Mouse (Mus musculus) midbrain, embryonic 15.5 days (tissue): ENCODE results near the gene Gm10203. TPM values are rescaled to one million over a fixed set of nuclear protein-coding genes. Genes with fewer than 3 reads are reported as not detected.
"Not testable (repeated sequence)": the region's sequence is repeated elsewhere in the genome, so short reads cannot be mapped to it uniquely, and the experiment has no call there.

Source experiments
- ATAC-seq: fragments of 200-750 bp; cut with Nextera tagmentation; replicated peaks from 2 replicates; pipeline ENCODE4 v1.8.0; 2017; ENCODE audit warnings: moderate TSS enrichment
- H3K27ac ChIP-seq: fragments of 300-500 bp; sonication (generic); 2 replicates; pipeline ENCODE4 v1.5.1; 2015; ENCODE audit warnings: mild to moderate bottlenecking, inconsistent platforms
- H3K27me3 ChIP-seq: fragments of 300-500 bp; sonication (generic); replicated peaks from 2 replicates; pipeline ENCODE4 v1.6.1; 2015; ENCODE audit warnings: inconsistent platforms
- H3K36me3 ChIP-seq: fragments of 300-500 bp; sonication (generic); replicated peaks from 2 replicates; pipeline ENCODE4 v1.6.1; 2015; ENCODE audit warnings: inconsistent platforms
- H3K4me1 ChIP-seq: fragments of 300-500 bp; sonication (generic); 2 replicates; pipeline ENCODE4 v1.6.1; 2015; ENCODE audit warnings: inconsistent platforms
- H3K4me2 ChIP-seq: fragments of 300-500 bp; sonication (generic); 2 replicates; pipeline ENCODE4 v1.6.1; 2015; ENCODE audit warnings: inconsistent platforms, mild to moderate bottlenecking, moderate library complexity
- H3K4me3 ChIP-seq: fragments of 300-500 bp; sonication (generic); 2 replicates; pipeline ENCODE4 v1.5.1; 2015; ENCODE audit warnings: mild to moderate bottlenecking, inconsistent platforms
- H3K9ac ChIP-seq: fragments of 300-500 bp; sonication (generic); 2 replicates; pipeline ENCODE4 v1.6.1; 2015; ENCODE audit warnings: mild to moderate bottlenecking, inconsistent platforms
- H3K9me3 ChIP-seq: fragments of 300-500 bp; sonication (generic); 2 replicates; pipeline ENCODE4 v1.6.1; 2016; ENCODE audit warnings: inconsistent platforms
- WGBS: fragments of 180-500 bp; shearing (Covaris S2); methylation state at CpG from one replicate; pipeline ENCODE4 v1.1.7; 2015; ENCODE audit warnings: mixed read lengths; 5-methylcytosine and 5-hydroxymethylcytosine counted together
- polyA plus RNA-seq: library from polyadenylated mRNA; unstranded; fragments of >200 nt; fragmentation: Nextera tagmentation; extraction: Ambion mirVana; gene quantifications from 2 replicates; pipeline ENCODE4 v1.2.1, GENCODE M21; 2015

Gm10203 gene
- polyA plus RNA-seq, 1 experiment from 2014 or later = not detected

- peaks cover 34% of the 10 kb centered on the region for H3K36me3 ChIP-seq
- not testable (repeated sequence) for H3K27me3 ChIP-seq, H3K4me2 ChIP-seq, ATAC-seq, H3K4me3 ChIP-seq, H3K4me1 ChIP-seq, H3K9me3 ChIP-seq, H3K9ac ChIP-seq, H3K27ac ChIP-seq
- WGBS = 96% methylated on average over 4 of the region's 4 CpGs
These were observed 40.0 kb downstream of the Gm10203 start for GRCm38 (mm10) chr6:149169965-149170364.

- Histone ChIP-seq H3K36me3 (peaks cover 39% of the 10 kb centered on the region), H3K27me3 (no peaks in the 10 kb centered on the region), H3K4me2 (no peak overlapping the region), H3K4me3 (no peak overlapping the region), H3K4me1 (no peaks in the 10 kb centered on the region), H3K9me3 (peaks cover 8% of the 10 kb centered on the region; the same call in 1 of the 2 replicates), H3K9ac (no peak overlapping the region), H3K27ac (no peak overlapping the region)
- WGBS = 81% methylated on average over 4 of the region's 4 CpGs
- no peak for ATAC-seq
These were observed 44.1 kb downstream of the Gm10203 start for GRCm38 (mm10) chr6:149173831-149174625.

GRCm38 (mm10) chr6:149174932-149175570 lies 45.1 kb downstream of the Gm10203 start:
- 86% methylated on average over 3 of the region's 3 CpGs for WGBS
- no peak for ATAC-seq

GRCm38 (mm10) chr6:149179064-149179463 lies 49.1 kb downstream of the Gm10203 start:
- H3K4me2 ChIP-seq = no peak overlapping the region
- H3K27ac ChIP-seq = no peak overlapping the region
- H3K4me3 ChIP-seq = no peak overlapping the region
- peaks cover 8% of the 10 kb centered on the region; the same call in 1 of the 2 replicates for H3K9me3 ChIP-seq
- no peak for ATAC-seq
- no peak overlapping the region for H3K9ac ChIP-seq
- H3K27me3 ChIP-seq = no peaks in the 10 kb centered on the region
- no peaks in the 10 kb centered on the region for H3K4me1 ChIP-seq
- H3K36me3 ChIP-seq = peaks cover 53% of the 10 kb centered on the region

More at GRCm38 (mm10) chr6:149174932-149175570, 45.1 kb downstream of the Gm10203 start:
- no peaks in the 10 kb centered on the region for H3K4me1 ChIP-seq
- no peak overlapping the region for H3K9ac ChIP-seq
- H3K9me3 ChIP-seq = peaks cover 8% of the 10 kb centered on the region; the same call in 1 of the 2 replicates
- H3K27ac ChIP-seq = no peak overlapping the region
- H3K27me3 ChIP-seq = no peaks in the 10 kb centered on the region
- no peak overlapping the region for H3K4me2 ChIP-seq
- peaks cover 43% of the 10 kb centered on the region for H3K36me3 ChIP-seq
- no peak overlapping the region for H3K4me3 ChIP-seq

Other genes starting within 250 kb of the Gm10203 start
- gene Caprin2, start 233.9 kb upstream of the Gm10203 start, polyA plus RNA-seq = 11.0 and 14.2 TPM in 2 replicates
- 52.1 and 57.9 TPM in 2 replicates for gene Sinhcaf, start 183.7 kb upstream of the Gm10203 start, polyA plus RNA-seq
- 13.8 and 16.3 TPM in 2 replicates for gene Dennd5b, start 28.5 kb upstream of the Gm10203 start, polyA plus RNA-seq
- 6.8 and 9.8 TPM in 2 replicates for gene Etfbkmt, start 9.7 kb downstream of the Gm10203 start, polyA plus RNA-seq
- gene Amn1, start 58.5 kb downstream of the Gm10203 start, polyA plus RNA-seq = 104 and 105 TPM in 2 replicates
- gene Resf1, start 179.2 kb downstream of the Gm10203 start, polyA plus RNA-seq = 32.2 and 34.8 TPM in 2 replicates